Mouse (Mus musculus): ENCODE results near the gene Zfp57. TPM values are rescaled to one million over a fixed set of nuclear protein-coding genes. Genes with fewer than 3 reads are reported as not detected.
"Not testable (repeated sequence)": the region's sequence is repeated elsewhere in the genome, so short reads cannot be mapped to it uniquely, and the experiment has no call there.

Gene Zfp57
- total RNA-seq, 2 experiments from 2014 or later = not detected

GRCm38 (mm10) chr17:36993770-36994325 lies 7.1 kb upstream of the Zfp57 start:
- no peak for ATAC-seq (replicated peaks; ENCODE audit: low FRiP score, poor library complexity, severe bottlenecking)

- no peak for ATAC-seq (replicated peaks; ENCODE audit: low FRiP score, poor library complexity, severe bottlenecking)
Observed at GRCm38 (mm10) chr17:36994528-36994927, 6.4 kb upstream of the Zfp57 start.

GRCm38 (mm10) chr17:36995448-36995847 lies 5.5 kb upstream of the Zfp57 start:
- no peak for ATAC-seq (replicated peaks; ENCODE audit: low FRiP score, poor library complexity, severe bottlenecking)

DNA sequence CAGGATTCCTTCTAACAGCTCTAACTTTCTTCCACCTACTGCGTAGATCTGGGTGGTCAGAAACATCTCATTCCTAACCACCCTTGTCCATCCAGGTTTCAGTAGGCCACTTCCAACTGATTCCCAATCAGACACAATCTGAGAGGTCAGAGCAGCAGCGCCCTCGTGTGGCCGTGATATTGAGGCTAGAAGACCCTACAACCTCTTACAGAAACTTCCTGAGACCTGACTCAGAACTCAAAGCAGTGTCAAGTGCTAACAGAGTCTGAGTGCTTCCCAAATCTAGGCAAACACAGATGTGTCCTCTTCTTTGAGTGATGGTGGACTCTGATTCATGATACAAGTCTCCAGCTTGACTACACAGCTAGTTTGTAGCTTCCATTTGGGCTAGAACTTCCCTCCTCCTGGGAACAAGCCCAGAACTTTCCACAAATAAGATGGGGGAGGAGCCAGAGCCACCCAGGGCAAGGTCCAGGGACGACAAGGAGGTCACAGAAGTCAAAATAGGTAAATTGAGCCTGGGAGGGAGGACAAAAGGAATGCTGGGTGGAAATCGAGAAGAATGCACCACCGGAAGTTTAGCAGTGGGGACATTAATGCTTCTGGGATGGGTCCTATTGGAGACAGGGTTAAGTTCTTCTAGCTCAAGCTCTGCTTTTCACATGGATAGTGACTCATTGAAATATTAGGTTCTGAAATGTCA lies 3.8 kb upstream of the Zfp57 start:
- ATAC-seq (replicated peaks; ENCODE audit: low FRiP score, poor library complexity, severe bottlenecking) = no peak; the same call in 1 of the 2 replicates

DNA sequence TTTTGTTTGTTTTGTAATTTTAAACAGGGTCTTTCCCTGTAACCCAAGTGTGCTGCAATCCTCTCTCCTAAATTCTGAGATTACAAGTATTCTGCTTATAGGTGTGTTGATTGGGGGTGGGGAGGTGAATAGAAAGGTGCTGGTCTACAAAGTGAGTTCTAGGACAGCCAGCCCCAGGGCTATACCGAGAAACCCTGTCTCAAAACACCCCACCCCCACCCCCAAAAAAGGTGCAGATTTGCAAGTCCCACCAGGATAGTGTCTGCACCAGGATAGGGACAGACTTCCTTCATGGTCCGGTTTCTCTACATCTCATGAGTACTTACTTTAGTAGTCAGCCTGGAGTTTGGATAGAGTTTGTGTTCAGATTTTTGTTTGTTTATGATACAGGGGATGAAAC lies 2.5 kb upstream of the Zfp57 start:
- no peak for ATAC-seq (replicated peaks; ENCODE audit: low FRiP score, poor library complexity, severe bottlenecking)

DNA sequence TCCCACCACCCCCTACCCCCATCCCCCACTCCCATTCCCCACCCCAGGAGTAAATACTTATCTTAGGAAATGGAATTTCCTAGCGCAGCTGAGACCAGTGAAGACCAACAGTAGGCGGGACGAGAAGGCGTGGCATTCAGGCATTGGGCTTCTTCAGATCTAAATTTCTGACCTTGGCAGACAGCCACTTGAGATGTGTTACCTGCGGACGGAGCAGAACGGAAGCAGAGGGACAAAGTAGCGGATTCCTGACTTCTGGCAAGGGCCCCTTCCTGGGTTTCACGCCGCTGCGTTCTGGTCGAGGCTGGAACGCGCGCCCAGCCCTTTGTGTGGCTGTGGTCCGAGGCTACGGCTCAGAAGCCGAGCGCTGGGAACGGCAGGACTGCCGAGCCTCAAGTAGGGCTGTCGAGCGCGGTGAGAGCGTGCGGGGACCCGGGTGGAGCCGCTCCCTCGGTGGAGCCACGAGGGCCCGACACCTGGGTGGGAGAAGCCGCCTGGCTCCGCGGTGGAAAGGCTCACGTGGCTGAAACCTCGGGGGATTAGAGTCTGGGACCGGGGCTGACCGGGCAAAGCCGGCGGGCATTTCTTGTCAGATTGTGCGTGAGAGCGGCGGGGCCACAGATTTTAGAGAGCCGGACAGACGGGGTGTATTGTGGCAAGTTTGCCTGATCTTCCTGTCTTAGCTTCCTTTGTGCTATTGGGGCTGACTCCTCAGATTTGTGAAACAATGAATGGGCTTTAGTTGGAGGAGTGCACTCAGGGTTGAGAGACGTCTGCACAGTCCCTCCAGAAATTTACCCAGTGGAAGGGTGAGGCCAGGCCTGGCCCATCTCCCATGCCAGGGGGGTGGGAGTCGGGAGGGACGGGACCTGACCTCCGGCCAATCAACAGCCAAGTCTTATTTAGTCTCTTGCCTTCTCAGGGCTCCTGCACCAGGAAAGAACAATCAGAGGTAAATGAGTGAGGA lies 1.7 kb downstream of the Zfp57 start:
- no peak for ATAC-seq (replicated peaks; ENCODE audit: low FRiP score, poor library complexity, severe bottlenecking)

DNA sequence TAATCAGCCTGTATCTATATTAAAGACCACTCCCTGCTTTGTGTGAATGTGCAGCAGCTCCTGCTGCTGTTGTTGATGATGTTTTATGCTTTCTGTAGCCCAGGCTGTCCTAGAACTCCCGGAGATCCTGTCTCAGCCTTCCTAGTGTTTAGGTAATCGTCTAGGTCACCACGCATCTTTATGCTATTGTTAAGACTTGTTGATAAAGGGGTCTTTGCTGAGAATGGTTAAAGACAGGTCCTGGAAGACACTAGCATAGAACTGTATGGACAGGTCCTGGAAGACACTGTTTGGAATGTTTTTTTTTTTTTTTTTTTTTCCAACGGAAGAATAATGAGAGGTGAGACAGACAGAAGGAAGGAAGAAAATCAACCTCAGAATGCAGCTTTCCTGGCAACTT lies 2.4 kb downstream of the Zfp57 start:
- ATAC-seq (replicated peaks; ENCODE audit: low FRiP score, poor library complexity, severe bottlenecking) = no peak

DNA sequence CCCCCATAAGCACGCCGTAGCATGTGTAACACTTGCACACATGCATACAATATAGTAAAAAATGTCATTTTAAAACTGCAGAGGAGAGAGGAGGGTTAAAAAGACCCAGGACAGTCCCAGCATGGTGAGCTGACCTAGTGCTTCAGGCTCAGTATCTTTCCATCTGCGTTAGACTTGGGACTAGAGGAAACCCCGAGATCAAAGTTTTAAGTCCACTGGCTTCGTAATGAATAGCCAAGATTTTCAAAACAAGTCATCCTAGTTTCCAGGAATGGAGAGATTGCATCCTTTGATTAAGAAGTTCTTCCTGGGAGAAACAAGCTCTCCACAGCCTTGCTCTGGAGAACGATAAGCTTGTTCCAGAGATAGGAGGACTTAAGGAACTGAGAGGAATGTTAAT lies 7.2 kb downstream of the Zfp57 start:
- no peak for ATAC-seq (replicated peaks; ENCODE audit: low FRiP score, poor library complexity, severe bottlenecking)

- no peak for ATAC-seq (replicated peaks; ENCODE audit: low FRiP score, poor library complexity, severe bottlenecking)
Observed at GRCm38 (mm10) chr17:37009460-37010042, 8.6 kb downstream of the Zfp57 start.

DNA sequence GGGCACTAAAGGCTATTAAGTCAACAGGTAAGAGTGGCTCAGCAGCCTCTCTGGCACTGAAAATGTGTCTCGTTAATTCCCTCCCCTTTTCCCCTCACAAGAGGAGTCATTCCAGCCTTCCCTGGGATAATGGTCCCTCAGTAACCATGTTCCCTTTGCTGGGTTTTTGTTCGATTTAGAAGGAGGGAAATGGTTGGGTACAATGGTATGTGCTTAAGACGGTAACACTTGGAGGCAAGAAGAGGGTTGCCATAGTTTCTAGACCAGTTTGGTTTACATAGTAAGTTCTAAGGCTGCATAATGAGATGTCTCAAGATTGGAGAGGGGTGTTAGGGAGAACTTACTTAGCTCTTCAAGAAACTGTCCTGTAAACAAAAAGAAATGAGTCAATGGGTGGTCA lies 10.8 kb downstream of the Zfp57 start:
- no peak for ATAC-seq (replicated peaks; ENCODE audit: low FRiP score, poor library complexity, severe bottlenecking)

GRCm38 (mm10) chr17:37012141-37012540 lies 11.2 kb downstream of the Zfp57 start:
- no peak for ATAC-seq (replicated peaks; ENCODE audit: low FRiP score, poor library complexity, severe bottlenecking)

GRCm38 (mm10) chr17:37016333-37016732 lies 15.4 kb downstream of the Zfp57 start:
- ATAC-seq (replicated peaks; ENCODE audit: low FRiP score, poor library complexity, severe bottlenecking) = no peak

GRCm38 (mm10) chr17:37018328-37018727 lies 17.4 kb downstream of the Zfp57 start:
- ATAC-seq (replicated peaks; ENCODE audit: low FRiP score, poor library complexity, severe bottlenecking) = no peak

GRCm38 (mm10) chr17:37019242-37019641 lies 18.3 kb downstream of the Zfp57 start:
- ATAC-seq (replicated peaks; ENCODE audit: low FRiP score, poor library complexity, severe bottlenecking) = not testable (repeated sequence)

DNA sequence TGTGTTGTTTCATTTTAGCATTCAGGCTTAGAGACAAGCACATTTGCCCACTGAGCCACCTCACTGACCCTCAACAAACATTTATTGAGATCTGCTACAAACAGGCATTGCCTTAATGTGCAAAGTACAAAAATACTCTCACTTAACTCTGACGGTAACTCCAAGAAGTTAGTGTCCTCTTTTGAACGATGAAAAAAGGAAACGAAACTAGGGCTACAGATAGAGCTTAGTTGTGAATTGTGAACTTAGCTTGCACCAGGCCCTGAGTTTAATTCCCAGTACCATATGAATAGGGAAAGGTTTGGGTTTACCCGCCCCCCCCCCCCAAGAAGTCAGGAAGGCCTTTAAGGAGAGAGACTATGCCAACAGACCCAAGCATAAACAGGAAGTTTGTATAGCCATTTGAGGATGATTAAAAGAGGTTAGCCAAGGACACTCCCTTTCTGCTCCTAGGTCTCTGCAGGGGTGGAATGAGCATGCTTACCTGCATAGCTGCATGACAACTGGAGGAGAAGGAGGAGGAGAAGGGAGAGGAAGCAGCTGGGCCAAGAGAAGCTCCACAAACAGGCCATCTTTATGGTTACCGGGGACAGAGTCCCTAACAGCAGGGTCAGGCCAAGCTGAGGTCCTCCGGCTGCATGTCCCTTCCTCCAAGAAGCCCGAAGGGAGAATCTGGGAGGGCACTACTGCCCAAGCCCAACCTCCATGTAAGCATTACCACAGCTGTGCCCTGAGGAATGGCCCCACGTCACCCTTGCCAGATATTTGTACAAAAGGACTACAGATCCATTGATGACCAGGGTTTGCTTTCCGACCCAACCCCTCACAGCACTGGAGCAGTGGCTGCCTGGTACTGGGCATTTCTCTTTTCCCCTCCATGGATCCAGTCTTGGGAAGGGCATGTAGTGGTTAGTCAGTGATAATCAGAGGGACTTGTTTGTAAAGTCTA lies 21.9 kb downstream of the Zfp57 start, which contains the start of gene Mog:
Mog (minus strand) TSS at position 771 of the 949 bp plus-strand sequence.
- ATAC-seq (replicated peaks; ENCODE audit: low FRiP score, poor library complexity, severe bottlenecking) = no peak

- no peak for ATAC-seq (replicated peaks; ENCODE audit: low FRiP score, poor library complexity, severe bottlenecking)
Observed at GRCm38 (mm10) chr17:37026425-37026824, 25.5 kb downstream of the Zfp57 start.

DNA sequence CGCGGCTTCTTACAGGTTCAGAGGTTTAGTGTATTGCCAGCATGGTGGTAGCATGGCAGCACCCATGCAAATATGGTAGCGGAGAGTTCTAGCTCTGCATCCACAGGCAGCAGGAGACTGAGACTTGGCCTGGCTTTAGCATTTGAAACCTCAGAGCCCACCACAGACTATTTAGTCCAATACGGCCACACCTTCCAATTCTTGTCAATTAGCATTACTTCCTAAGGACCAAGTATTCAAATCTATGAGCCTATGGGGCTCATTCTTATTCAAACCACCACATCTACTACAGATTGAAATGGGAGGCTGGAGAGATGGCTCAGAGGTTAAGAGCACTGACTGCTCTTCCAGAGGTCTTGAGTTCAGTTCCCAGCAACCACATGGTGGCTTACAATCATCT lies 26.5 kb downstream of the Zfp57 start:
- no peak for ATAC-seq (replicated peaks; ENCODE audit: low FRiP score, poor library complexity, severe bottlenecking)

DNA sequence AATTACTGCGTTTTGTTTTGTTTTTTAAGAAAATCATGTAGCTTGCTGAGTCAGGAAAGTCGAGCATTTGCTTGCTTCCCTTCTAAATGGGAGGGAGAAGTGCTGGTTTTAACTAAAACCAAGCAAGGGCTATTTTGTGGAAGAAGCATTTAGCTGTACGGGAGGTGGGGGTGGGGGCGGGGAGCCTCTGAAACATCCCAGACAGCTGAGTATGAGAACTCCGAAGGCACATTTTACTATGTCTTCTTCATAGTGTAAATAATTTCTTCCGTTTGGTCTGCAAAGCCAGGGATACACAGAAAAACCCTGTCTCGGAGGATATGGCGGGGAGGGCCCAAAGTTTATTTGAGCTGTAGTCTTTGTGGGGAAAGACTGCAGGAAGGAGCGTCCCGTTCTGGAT lies 27.2 kb downstream of the Zfp57 start:
- ATAC-seq (replicated peaks; ENCODE audit: low FRiP score, poor library complexity, severe bottlenecking) = no peak

DNA sequence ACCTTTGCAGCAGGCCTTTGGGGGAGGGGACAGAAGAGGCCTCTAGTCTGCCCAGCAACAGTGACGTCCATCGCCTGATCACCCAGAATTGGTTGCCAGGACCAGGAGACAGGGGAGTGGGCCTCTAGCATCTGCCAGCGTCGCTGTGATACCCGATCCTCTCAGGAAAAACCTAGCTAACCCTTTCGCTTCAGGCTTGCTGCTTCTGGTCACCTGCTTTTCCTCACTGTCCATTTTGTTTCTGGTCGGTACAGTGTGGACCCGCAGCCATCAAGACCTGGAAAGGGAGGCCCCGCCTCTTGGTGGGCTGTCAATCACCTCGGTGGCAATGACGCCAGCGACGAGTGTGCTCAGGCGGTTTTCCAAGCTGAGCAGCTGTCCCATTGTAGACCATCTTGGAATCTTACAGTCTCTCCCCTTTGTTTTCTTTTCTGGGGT lies 27.7 kb downstream of the Zfp57 start:
- ATAC-seq (replicated peaks; ENCODE audit: low FRiP score, poor library complexity, severe bottlenecking) = no peak
